Mouse (Mus musculus): ENCODE measurements around the gene Pdk1. TPM values are rescaled to one million over a fixed set of nuclear protein-coding genes. Genes with fewer than 3 reads are reported as not detected.

The Pdk1 gene
- 10 to 100 TPM; 52.8 to 54.8 TPM for total RNA-seq (2021)
- long read RNA-seq, experiment 1, full-length matches to known transcripts, result 58 of 72 reads
- long read RNA-seq, experiment 1, partial matches to known transcripts, result 2 of 72 reads
- long read RNA-seq, experiment 1, other reads (novel, unspliced or antisense), result 12 of 72 reads
- long read RNA-seq, experiment 2, full-length matches to known transcripts, result 48 of 57 reads
- long read RNA-seq, experiment 2, partial matches to known transcripts, result 4 of 57 reads
- long read RNA-seq, experiment 2, other reads (novel, unspliced or antisense), result 5 of 57 reads

DNA sequence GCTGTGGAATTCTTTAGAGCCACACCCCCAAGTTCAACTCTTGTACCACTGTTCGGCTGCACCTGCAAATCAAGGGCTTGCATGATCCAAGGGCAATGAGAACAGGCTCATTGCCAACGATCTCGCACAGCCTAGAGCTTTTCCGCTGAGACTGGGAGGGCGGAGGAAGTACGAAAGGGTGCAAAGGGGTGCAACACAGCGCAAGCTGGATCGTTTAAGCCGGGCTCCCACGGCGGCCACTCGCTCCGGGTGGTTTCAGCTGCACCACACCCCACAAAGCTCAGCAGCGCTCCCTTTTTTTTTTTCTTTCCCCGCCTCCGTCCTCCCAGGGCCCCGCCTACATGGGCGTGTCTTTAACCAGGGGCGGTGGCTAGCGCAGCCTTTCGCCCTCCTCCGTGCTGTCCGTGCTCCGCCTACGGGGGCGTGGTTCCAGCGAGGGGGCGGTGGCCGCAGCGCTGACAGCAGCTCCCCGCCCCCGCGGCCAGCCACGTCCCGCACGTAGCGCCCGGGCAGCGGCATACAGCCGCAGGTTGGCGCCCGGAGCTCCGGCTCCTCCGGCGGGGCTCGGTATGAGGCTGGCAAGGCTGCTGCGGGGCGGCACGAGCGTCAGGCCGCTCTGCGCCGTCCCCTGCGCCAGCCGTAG, at the start of gene Pdk1:
Gene Pdk1, plus strand, starts transcription at position 424 of the 643 bp plus-strand sequence.
- peak; percentile 100 for DNase-seq

DNA sequence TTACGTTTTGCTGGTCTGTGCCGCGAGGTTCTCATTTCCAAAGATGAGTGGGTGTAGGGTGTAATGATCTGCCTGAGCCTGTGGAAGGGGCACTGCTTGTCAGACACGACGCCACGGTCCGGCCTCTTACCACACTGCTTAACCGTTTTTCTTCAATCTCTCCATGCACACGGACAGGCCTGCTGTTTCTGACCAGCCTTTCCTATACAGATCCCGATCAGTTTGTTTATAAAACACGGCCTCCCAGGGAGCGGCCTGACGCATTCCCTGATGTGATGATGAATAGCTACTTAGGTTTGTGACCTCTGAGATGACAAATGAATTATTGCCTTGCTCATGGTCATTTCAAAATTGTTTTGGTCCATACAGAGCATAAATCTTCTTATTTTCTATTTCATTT, 48.9 kb upstream of the Pdk1 start:
- no peak for DNase-seq

DNA sequence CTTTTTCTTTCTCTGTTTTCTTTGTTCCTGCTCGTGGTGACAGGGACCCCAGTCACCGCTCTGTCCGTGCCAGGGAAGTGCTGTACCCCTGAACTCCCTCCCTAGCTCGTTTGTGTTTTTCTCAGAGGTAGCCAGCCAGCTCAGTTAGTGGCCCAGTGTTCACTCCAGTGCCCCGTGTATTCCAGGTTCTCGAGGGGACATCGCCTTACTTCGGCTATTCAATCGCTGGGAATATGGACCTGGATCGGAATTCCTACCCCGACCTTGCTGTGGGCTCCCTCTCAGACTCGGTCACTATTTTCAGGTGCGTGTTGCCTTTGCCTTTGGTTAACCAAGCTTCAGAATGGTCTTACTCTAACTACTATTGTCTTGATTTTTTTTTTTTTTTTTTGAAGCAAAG, 45.3 kb upstream of the Pdk1 start:
- no peak for DNase-seq

DNA sequence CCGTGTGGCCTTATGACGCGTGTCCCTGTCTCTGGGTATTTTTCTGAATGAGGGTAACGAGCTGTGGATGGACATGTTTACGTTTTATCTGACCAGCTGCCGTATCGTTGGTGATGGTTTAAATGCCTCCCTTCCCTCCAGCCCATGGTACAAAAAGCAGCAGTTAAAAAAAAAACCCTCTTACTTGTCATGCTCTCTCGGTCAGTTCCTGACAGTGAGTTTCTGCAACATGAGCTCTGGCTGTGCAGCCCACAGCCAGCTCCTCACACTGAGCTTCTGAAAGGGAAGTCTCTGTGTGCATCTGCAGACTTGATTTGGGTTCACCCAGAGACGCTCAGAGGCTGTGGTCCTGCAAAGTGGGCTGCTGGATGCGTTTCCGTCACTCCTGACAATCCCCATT, 44.1 kb upstream of the Pdk1 start:
- DNase-seq, result no peak

DNA sequence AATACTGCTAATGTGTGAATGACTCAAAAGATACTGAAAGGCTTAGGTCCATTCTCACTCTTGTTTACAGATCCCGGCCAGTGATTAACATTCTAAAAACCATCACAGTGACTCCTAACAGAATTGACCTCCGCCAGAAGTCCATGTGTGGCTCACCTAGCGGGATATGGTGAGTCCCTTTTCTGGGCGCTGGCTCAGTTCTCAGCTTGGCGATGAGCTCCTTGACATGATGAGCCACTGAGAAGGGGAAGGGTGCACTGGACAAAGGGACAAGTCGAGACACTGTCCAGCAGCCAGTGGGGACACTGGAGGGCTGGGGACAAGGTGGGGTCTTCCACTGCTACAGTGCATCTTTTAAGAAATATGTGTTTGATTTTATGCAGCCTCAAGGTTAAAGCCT, 39.4 kb upstream of the Pdk1 start:
- DNase-seq, result no peak

DNA sequence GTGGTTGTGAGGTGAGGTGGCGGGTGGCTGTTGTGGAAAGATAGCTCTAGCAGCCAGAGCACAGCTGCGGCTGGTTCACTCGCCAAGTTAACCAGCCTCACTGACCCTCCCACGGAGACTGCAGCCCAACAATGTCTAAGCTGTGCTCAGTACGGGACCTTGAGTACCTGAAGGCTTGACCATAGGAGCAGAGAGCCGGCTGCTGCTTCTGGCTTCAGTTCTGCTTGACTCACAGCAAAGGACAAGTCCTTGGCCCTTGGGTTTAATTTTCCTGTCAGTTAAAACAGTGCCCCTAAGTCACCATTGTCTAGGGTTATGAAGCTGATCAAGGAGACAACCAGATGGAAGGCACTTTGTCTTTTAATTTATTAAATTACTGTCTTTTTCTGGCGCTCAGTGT, 38.7 kb upstream of the Pdk1 start:
- DNase-seq, result no peak

DNA sequence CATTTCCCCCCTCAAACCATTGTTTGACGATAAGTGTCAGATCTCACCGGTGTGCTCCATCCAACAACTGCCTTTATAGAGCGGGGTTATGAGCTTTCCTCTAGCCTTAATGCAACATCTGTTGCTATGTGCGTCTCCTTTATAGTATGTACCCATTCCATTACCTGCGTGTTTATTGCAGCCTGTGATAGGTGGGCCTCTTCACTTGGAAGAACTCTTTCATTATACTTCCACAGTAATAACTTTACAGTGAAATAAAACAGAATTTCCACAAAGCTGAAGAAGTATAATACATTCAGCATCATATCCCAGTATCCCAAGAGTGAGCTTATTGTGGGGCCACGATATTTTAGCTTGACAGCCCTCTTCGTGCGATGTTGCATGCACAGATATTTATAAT, 37.5 kb upstream of the Pdk1 start:
- DNase-seq, result no peak

DNA sequence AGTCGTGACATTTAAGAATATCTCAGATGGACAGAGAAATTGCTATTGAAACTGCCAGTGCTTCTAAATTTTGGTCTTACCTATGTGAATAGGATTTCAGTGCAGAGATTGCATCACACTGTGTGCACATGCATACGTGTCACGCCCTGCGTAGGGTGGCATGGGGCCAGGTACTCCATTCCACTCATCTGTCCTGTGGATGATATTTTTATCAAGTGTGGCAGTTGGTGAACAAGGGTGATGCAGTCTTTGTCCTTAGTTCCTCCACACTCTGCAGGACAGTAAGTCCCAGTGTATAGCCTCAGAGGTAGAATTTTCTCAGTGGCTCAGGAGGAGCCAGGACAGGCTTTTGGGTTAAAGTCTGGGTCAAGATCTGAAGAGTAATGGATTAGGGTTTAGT, 36.8 kb upstream of the Pdk1 start:
- no peak for DNase-seq

DNA sequence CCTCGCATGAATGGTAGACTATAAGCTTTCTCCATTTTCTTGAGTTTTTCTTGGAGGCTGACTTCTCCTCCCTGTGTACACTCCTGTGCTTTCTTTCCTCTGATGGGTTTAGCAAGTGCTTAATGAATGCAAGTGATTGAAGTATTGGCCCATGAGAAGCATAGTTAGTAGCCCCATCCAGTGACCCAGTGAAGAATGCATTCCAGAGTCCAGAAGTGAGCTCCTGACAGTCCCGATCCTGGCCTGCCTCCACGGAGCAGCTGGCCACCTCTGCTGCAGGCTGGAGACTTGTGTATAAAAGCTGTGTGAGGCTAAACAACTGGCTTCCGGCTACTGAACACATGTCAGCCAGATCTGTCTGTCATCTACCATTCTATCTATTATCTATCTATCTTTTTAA, 35.8 kb upstream of the Pdk1 start:
- DNase-seq, result no peak

DNA sequence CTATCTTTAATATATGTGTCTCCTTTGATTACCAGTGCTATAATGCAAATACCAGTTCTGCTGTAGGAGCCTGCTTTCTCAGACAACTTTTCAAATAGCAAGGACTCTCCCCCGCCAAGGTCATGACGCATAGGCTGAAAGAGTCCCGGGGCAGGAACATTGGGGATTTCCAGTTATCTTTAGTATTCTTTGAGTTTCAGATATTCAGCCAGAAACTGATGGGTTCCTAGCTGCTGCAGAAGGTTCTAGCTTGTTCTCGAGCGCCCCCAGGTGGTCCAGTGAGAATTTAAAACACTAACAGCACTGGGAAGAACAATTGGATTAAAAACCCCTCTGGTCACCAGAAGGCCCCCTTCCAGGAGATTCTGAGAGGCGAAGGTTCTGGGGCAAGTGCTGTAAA, 35.2 kb upstream of the Pdk1 start:
- DNase-seq, result peak; percentile 74

DNA sequence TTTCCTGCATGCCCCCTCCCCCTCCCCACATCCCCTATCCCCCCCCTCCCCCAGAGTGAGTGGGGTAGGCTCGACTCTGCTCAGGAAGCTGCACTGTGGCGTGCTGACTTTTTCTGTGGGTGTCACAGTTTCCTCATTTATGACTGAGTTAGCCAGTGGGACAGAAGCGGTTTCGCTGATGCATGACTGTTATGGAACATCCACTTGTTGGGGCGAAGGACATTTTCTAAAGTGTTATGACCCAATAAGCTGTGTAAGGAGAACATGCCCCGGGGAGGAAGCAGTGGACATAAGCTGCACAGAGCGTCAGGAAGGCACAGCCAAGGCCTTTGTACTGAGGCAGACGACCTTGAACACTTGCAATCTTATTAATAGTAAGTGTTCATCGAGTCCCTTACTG, 29.7 kb upstream of the Pdk1 start:
- DNase-seq, result no peak

DNA sequence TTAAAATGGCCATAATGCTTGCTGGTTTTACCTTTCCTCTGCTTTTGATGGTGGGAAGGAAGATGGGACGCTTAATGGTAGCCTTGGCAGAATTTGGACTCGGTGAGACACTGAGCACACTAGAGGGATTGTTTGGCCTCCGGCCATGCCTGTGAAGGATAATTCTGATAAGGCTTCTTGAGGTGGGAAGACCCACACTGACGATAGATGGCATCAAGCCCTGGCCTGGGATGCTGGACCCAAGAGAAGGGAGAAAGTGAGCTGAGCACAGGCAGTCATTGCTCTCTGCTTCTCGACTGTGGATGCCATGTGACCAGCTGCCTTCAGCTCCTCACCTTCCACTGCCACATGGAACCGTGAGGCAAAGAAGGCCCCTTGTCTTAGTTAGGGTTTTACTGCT, 28.1 kb upstream of the Pdk1 start:
- DNase-seq, result no peak

DNA sequence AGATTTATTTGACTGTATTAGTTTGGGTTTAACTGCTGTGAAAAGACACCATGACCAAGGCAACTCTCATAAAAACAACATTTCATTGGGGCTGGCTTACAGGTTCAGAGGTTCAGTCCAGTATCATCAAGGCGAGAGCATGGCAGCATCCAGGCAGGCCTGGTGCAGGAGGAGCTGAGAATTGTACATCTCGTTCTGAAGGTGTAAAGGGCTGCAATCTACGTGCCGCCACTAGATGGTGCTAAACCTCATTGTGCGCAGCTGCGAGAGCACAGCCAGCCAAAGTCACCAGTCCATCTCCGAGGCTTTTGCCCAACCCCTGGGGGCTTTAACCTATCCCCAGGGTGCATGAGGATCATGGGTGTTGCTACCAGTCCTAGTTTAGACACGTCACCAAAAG, 20.9 kb upstream of the Pdk1 start:
- DNase-seq, result peak; percentile 44

DNA sequence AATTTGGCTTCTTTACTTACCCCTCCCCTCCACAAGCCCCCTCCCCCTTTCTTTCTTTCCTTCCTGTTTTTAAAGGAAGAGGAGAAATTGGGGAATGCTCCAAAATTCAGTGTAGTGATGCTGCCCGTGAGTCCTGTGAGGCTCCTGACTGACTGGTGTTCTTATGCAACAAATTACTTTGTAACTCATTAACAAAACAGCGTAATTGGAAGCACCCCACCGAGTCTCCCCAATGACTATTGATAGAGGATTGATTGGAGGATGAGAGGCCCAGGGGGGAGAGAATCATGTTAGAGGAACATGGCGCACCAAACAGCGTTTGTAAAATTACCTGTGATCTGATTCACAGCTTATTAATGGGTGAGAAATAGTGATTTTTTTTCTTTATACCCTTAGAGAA, 17.9 kb upstream of the Pdk1 start:
- DNase-seq, result no peak

DNA sequence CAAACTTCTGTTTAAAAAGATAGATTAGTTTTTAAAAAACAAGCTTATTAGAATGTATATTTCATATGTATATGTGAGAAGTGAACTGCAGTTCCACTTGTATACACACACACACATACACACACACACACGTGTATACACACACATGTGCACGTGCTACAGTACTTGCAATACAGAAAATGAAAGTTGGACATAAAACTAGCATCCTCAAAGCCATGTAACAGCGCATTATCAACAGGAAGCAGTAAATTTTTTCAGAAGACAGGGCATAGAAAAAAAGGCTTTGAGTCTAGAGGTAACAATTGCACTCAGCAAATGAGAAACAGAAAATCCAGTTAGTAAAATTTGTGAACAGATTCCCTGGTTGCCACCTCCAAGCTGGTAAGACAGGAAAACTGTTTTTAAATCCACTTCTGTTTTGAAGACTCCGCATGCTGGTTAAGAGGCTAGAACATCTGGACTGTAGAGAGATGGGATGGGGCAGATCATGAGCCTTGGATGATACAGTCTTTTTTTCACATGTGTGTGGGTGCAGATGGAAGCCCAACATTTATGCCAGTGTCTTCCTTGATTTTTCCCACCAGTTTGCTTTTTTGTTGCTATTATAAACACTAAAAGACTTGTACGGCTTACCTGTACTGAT, 9.4 kb upstream of the Pdk1 start:
- DNase-seq, result no peak

DNA sequence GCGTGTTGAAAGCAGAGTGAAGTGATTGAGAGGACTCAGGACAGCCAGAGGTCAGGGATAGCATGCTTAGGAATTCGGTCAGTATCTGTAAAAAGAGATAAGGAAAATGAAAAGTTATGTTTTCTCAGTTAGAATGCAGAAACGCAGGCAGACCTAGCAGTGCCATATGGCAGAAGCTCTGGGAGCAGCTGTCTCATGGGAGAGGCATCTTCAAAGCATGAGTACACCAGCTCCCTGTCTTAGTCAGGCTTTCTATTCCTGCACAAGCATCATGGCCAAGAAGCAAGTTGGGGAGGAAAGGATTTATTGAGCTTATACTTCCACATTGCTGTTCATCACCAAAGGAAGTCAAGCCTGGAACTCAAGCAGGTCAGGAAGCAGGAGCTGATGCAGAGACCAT, 8.0 kb upstream of the Pdk1 start:
- no peak for DNase-seq

DNA sequence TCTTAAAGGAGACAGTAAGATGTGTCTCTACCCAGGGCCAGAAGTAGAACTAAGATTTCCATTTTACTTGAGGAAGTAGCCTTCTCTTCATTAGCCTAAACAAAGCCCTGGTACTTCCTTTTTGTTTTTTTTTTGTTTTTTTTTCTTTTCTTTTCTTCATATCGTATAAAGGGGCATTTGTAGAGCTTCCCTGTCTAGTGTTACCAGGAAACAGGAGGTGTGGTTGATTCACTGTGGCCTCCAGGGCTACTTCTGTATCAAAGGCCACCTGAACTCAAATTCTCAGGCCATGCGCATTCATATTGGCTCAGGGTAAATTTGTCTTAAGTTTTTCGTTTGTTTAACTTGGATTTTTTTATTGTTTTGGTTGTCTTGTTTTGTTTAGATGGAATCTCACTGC, 7.1 kb upstream of the Pdk1 start:
- no peak for DNase-seq

DNA sequence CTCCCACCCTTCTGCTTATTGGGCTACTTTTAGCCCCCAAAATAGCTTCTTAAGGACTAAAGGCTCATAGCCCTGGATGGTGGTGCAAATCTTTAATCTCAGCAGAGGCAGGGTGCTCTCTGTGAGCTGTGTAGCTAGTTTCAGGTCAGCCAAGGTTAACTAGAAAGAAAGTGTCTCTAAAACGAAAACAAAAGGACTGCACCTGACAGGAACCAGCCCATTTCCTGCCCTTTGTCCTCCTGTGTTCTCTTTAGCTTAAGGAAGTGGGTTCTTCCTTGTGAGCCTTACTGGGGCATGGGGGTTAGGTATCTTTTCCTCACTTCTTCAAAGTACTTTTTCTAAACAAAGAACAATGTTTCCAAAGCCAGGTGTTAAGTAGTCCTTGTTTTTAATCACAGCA, 6.5 kb upstream of the Pdk1 start:
- no peak for DNase-seq

DNA sequence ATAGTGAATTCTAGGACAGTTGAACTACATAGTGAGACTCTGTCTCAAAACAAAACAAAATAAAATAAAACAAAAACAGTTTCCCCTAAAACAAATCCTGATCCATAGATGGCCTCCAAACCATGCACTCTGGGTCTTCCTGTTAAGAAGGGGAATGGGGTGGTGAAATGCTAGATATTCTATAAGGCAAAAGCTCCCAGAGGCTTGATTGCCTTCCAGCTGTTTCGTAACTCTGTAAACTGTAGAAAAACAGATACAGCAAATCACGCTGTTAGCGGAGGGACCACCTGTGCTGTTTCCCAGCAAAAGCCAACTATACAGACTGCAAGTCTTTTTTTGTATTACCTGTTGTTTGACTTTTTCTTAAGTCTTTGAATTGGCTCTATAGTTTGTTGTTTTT, 6.0 kb upstream of the Pdk1 start:
- DNase-seq, result no peak

DNA sequence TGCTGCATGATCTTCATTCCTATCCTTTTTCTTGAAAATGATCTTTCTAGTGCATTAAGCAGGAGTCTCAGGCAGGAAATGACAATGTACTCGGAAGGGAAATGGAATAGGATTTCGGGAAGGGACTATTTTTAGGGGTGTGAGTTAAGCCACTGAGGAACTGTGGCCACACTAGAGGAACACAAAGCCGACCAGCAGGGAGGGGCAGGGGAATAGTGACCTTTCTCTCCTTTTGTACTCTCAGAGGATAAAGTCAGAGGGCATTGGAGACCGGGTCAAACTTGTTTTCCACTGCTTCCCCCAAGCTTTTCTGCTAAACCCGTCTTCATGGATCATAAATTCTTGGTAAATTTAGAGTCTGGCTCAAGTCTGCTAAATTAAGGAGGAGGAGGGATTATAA, 5.5 kb upstream of the Pdk1 start:
- DNase-seq, result no peak

DNA sequence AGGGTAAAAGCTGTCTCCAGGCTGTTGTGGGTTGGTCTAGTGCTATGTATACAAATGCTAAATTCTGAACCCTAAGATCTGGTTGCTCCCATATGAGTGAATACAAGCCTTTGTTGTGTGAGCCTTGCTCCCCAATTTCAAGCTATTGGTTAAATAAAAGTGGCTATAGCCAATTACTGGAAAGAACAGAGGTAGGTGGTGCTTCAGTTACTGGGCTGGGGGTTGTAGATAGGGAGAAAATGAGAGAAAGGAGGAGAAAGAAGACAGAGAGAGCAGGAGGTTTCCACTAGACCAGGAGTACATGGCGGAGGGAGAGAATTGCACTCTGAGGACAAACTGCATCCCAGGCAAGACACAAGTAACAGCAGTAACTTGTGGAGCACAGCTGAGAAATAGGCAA, 4.8 kb upstream of the Pdk1 start:
- no peak for DNase-seq

DNA sequence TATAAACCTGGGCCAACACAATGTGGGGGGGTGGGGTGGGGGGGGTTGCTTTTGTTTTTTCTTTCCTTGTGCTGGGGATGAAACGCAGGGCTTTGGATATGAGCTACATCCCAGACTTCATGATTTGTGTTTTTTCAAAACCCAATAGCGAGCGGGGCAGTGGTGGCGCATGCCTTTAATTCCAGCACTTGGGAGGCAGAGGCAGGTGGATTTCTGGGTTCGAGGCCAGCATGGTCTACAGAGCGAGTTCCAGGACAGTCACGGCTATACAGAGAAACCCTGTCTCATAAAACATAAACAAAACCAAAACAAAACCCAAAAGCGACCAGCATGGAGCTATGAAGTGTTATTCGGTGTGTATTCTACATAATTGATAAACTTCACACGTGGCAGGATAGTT, 883 bp upstream of the Pdk1 start:
- no peak for DNase-seq

DNA sequence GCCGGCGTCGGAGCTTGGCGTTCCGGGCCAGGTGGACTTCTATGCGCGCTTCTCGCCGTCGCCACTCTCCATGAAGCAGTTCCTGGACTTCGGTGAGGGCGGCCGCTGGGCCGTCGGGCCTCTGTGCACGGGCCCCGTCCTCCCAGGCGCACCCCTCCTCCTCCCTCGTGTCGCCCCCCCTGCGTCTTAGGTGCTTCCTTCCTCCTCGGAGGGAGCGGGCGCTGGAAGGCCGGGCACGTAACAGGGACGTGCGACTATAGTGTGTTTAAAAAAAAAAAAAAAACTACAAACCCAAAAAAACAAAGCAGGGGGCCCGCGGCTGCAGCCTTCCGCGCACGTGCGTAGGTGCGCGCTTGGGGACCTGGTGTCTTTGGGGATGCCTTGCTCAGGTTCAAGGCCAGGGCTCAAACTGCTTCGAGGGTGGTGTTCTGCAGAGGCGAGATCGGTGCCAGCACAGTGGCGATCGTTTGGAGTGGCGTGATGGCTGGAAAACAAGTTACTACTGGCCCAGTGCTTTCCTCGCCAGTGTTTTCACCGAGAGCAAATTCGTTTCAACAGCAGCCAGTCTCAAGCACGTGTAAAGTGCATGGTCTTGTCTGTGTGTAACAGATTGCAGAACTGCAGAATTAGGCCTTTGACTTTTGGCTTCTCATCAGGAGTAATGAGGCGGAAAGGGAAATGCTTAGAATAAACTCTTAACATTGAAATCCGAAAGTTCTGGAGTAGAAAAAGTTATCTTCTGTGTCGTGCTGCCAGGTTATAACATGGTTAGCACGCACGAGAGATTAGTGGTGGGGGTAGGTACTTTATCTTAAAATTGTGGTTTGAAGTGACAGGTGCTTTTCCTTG, 674 bp downstream of the Pdk1 start:
- no peak for DNase-seq

Measured in gastrocnemius, postnatal 10 days (tissue).